Mouse (Mus musculus): ENCODE data around the gene Atp10a. TPM values are rescaled to one million over a fixed set of nuclear protein-coding genes. Genes with fewer than 3 reads are reported as not detected.

Atp10a gene
- polyA plus RNA-seq, 1 experiment from 2014 or later, result 1.5 TPM

GRCm38 (mm10) chr7:58715576-58716144 is 59.7 kb downstream of the Atp10a start:
- no peak overlapping the region for H3K9ac ChIP-seq
- H3K27ac ChIP-seq, result peak overlapping the region; percentile 9; the same call in 1 of the 2 replicates
- H3K27me3 ChIP-seq, result no peaks in the 10 kb centered on the region
- WGBS, result 54% methylated on average over 1 of the region's 1 CpGs
- no peaks in the 10 kb centered on the region for H3K36me3 ChIP-seq
- H3K4me2 ChIP-seq, result no peak overlapping the region
- ATAC-seq (replicated peaks; ENCODE audit: insufficient number of reproducible peaks, insufficient read depth, low FRiP score, low read depth), result no peak
- H3K4me1 ChIP-seq (replicated peaks), result 0 out of 2 replicates have a peak, but pooled peaks cover 9% of the 10 kb centered on the region
- no peak overlapping the region for H3K4me3 ChIP-seq
- H3K9me3 ChIP-seq (replicated peaks), result no peaks in the 10 kb centered on the region

- 79% methylated on average over 3 of the region's 3 CpGs for WGBS
- Histone ChIP-seq H3K4me3 (no peak overlapping the region), H3K27ac (0 out of 2 replicates have a peak overlapping the region, but pooled peaks have one; percentile 6), H3K9me3 (replicated peaks) (no peaks in the 10 kb centered on the region), H3K27me3 (no peaks in the 10 kb centered on the region), H3K9ac (no peak overlapping the region), H3K4me2 (no peak overlapping the region), H3K4me1 (replicated peaks) (0 out of 2 replicates have a peak, but pooled peaks cover 9% of the 10 kb centered on the region), H3K36me3 (no peaks in the 10 kb centered on the region)
- ATAC-seq (replicated peaks; ENCODE audit: insufficient number of reproducible peaks, insufficient read depth, low FRiP score, low read depth), result no peak
Measured at GRCm38 (mm10) chr7:58716626-58717025, 60.7 kb downstream of the Atp10a start.

GRCm38 (mm10) chr7:58718556-58718955 is 62.6 kb downstream of the Atp10a start:
- Histone ChIP-seq H3K4me3 (no peak overlapping the region), H3K4me1 (replicated peaks) (0 out of 2 replicates have a peak, but pooled peaks cover 9% of the 10 kb centered on the region), H3K27me3 (no peaks in the 10 kb centered on the region), H3K27ac (no peak overlapping the region), H3K36me3 (no peaks in the 10 kb centered on the region), H3K4me2 (no peak overlapping the region), H3K9me3 (replicated peaks) (no peaks in the 10 kb centered on the region), H3K9ac (no peak overlapping the region)
- 72% methylated on average over 2 of the region's 2 CpGs for WGBS
- no peak for ATAC-seq (replicated peaks; ENCODE audit: insufficient number of reproducible peaks, insufficient read depth, low FRiP score, low read depth)

GRCm38 (mm10) chr7:58719218-58719938 is 63.4 kb downstream of the Atp10a start:
- no peak overlapping the region for H3K27ac ChIP-seq
- H3K36me3 ChIP-seq, result no peaks in the 10 kb centered on the region
- no peak for ATAC-seq (replicated peaks; ENCODE audit: insufficient number of reproducible peaks, insufficient read depth, low FRiP score, low read depth)
- 0 out of 2 replicates have a peak, but pooled peaks cover 9% of the 10 kb centered on the region for H3K4me1 ChIP-seq (replicated peaks)
- no peak overlapping the region for H3K9ac ChIP-seq
- H3K27me3 ChIP-seq, result no peaks in the 10 kb centered on the region
- H3K4me3 ChIP-seq, result no peak overlapping the region
- 67% methylated on average over 4 of the region's 4 CpGs for WGBS
- H3K9me3 ChIP-seq (replicated peaks), result no peaks in the 10 kb centered on the region
- H3K4me2 ChIP-seq, result no peak overlapping the region

GRCm38 (mm10) chr7:58722250-58722649 is 66.3 kb downstream of the Atp10a start:
- ATAC-seq (replicated peaks; ENCODE audit: insufficient number of reproducible peaks, insufficient read depth, low FRiP score, low read depth), result no peak
- Histone ChIP-seq H3K9ac (no peak overlapping the region), H3K4me2 (no peak overlapping the region), H3K4me1 (replicated peaks) (peaks cover 8% of the 10 kb centered on the region), H3K27ac (no peak overlapping the region), H3K36me3 (no peaks in the 10 kb centered on the region), H3K9me3 (replicated peaks) (no peaks in the 10 kb centered on the region), H3K27me3 (no peaks in the 10 kb centered on the region), H3K4me3 (no peak overlapping the region)
- WGBS, result 81% methylated on average over 1 of the region's 1 CpGs

- H3K36me3 ChIP-seq, result no peaks in the 10 kb centered on the region
- 0 out of 2 replicates have a peak overlapping the region, but pooled peaks have one; percentile 1 for H3K4me2 ChIP-seq
- H3K4me1 ChIP-seq (replicated peaks), result peaks cover 36% of the 10 kb centered on the region
- no peak overlapping the region for H3K4me3 ChIP-seq
- H3K9me3 ChIP-seq (replicated peaks), result no peaks in the 10 kb centered on the region
- peak overlapping the region; percentile 25; the same call in 1 of the 2 replicates for H3K27ac ChIP-seq
- WGBS, result 22% methylated on average over 8 of the region's 8 CpGs
- no peak overlapping the region for H3K9ac ChIP-seq
- no peaks in the 10 kb centered on the region for H3K27me3 ChIP-seq
- no peak for ATAC-seq (replicated peaks; ENCODE audit: insufficient number of reproducible peaks, insufficient read depth, low FRiP score, low read depth)
Measured at GRCm38 (mm10) chr7:58730201-58730600, 74.2 kb downstream of the Atp10a start.

GRCm38 (mm10) chr7:58730831-58731230 is 74.9 kb downstream of the Atp10a start:
- H3K27ac ChIP-seq, result peak overlapping the region; percentile 24; the same call in 1 of the 2 replicates
- no peak overlapping the region for H3K4me2 ChIP-seq
- WGBS, result 50% methylated on average over 1 of the region's 1 CpGs
- H3K9ac ChIP-seq, result no peak overlapping the region
- no peaks in the 10 kb centered on the region for H3K27me3 ChIP-seq
- no peak for ATAC-seq (replicated peaks; ENCODE audit: insufficient number of reproducible peaks, insufficient read depth, low FRiP score, low read depth)
- H3K4me1 ChIP-seq (replicated peaks), result peaks cover 36% of the 10 kb centered on the region
- H3K36me3 ChIP-seq, result no peaks in the 10 kb centered on the region
- no peaks in the 10 kb centered on the region for H3K9me3 ChIP-seq (replicated peaks)
- no peak overlapping the region for H3K4me3 ChIP-seq

- Histone ChIP-seq H3K9me3 (replicated peaks) (no peaks in the 10 kb centered on the region), H3K4me1 (replicated peaks) (peaks cover 32% of the 10 kb centered on the region), H3K27me3 (no peaks in the 10 kb centered on the region), H3K9ac (no peak overlapping the region), H3K4me3 (no peak overlapping the region), H3K27ac (no peak overlapping the region), H3K4me2 (no peak overlapping the region), H3K36me3 (no peaks in the 10 kb centered on the region)
- 60% methylated on average over 6 of the region's 6 CpGs for WGBS
- ATAC-seq (replicated peaks; ENCODE audit: insufficient number of reproducible peaks, insufficient read depth, low FRiP score, low read depth), result no peak
Measured at GRCm38 (mm10) chr7:58732406-58732805, 76.4 kb downstream of the Atp10a start.

- Histone ChIP-seq H3K4me2 (no peak overlapping the region), H3K27me3 (no peaks in the 10 kb centered on the region), H3K9ac (no peak overlapping the region), H3K4me1 (replicated peaks) (peaks cover 32% of the 10 kb centered on the region), H3K36me3 (no peaks in the 10 kb centered on the region), H3K4me3 (no peak overlapping the region), H3K27ac (no peak overlapping the region), H3K9me3 (replicated peaks) (no peaks in the 10 kb centered on the region)
- WGBS, result 38% methylated on average over 6 of the region's 6 CpGs
- ATAC-seq (replicated peaks; ENCODE audit: insufficient number of reproducible peaks, insufficient read depth, low FRiP score, low read depth), result no peak
Measured at GRCm38 (mm10) chr7:58733490-58733901, 77.5 kb downstream of the Atp10a start.

GRCm38 (mm10) chr7:58736841-58737547 is 81.0 kb downstream of the Atp10a start:
- WGBS, result 71% methylated on average over 3 of the region's 3 CpGs

GRCm38 (mm10) chr7:58740196-58740595 is 84.2 kb downstream of the Atp10a start:
- no peaks in the 10 kb centered on the region for H3K27me3 ChIP-seq
- H3K27ac ChIP-seq, result no peak overlapping the region
- ATAC-seq (replicated peaks; ENCODE audit: insufficient number of reproducible peaks, insufficient read depth, low FRiP score, low read depth), result no peak
- H3K4me1 ChIP-seq (replicated peaks), result no peaks in the 10 kb centered on the region
- H3K9me3 ChIP-seq (replicated peaks), result no peaks in the 10 kb centered on the region
- no peak overlapping the region for H3K9ac ChIP-seq
- no peaks in the 10 kb centered on the region for H3K36me3 ChIP-seq
- H3K4me3 ChIP-seq, result no peak overlapping the region
- 89% methylated on average over 13 of the region's 13 CpGs for WGBS
- H3K4me2 ChIP-seq, result no peak overlapping the region

More at GRCm38 (mm10) chr7:58736841-58737547, 81.0 kb downstream of the Atp10a start:
- H3K4me3 ChIP-seq, result no peak overlapping the region
- no peaks in the 10 kb centered on the region for H3K27me3 ChIP-seq
- peaks cover 11% of the 10 kb centered on the region for H3K4me1 ChIP-seq (replicated peaks)
- H3K9ac ChIP-seq, result no peak overlapping the region
- H3K4me2 ChIP-seq, result no peak overlapping the region
- ATAC-seq (replicated peaks; ENCODE audit: insufficient number of reproducible peaks, insufficient read depth, low FRiP score, low read depth), result no peak
- H3K27ac ChIP-seq, result no peak overlapping the region
- H3K9me3 ChIP-seq (replicated peaks), result no peaks in the 10 kb centered on the region
- no peaks in the 10 kb centered on the region for H3K36me3 ChIP-seq

Data from heart, embryonic 15.5 days (tissue).